Mouse (Mus musculus) bone marrow macrophage, adult 2 months (primary cell): ENCODE measurements around the gene Tbc1d14.

Experiments used
- CTCF ChIP-seq: IDR thresholded peaks from 2 replicates; pipeline ENCODE4 v1.5.1; 2012; ENCODE audit warnings: low read depth, mild to moderate bottlenecking, low read length, moderate library complexity
- POLR2A ChIP-seq: IDR thresholded peaks from 2 replicates; pipeline ENCODE4 v1.6.1; 2012; ENCODE audit warnings: mild to moderate bottlenecking, low read depth, low read length, borderline replicate concordance

- TF ChIP-seq POLR2A (no peak), CTCF (no peak)
Observed at GRCm38 (mm10) chr5:36451119-36451518, 142.0 kb downstream of the Tbc1d14 start.
